Mouse (Mus musculus) lung, embryonic 14.5 days (tissue): ENCODE results near the gene Alkbh2. TPM values are rescaled to one million over a fixed set of nuclear protein-coding genes. Genes with fewer than 3 reads are reported as not detected.

Source experiments
- ATAC-seq: fragments of 200-750 bp; cut with Nextera tagmentation; 2 replicates; pipeline ENCODE4 v1.8.0; 2017; ENCODE audit warnings: mild to moderate bottlenecking, moderate TSS enrichment, moderate library complexity; ENCODE audit not compliant: insufficient read depth
- DNase-seq: peaks from one replicate; pipeline ENCODE4 v3.0.0-alpha.2; 2015
- H3K27ac ChIP-seq: fragments of 300-500 bp; sonication (generic); 2 replicates; pipeline ENCODE4 v1.5.1; 2014; ENCODE audit warnings: low read depth, mild to moderate bottlenecking, moderate library complexity
- H3K27me3 ChIP-seq: fragments of 300-500 bp; sonication (generic); 2 replicates; pipeline ENCODE4 v1.6.1; 2014; ENCODE audit warnings: low read length, control low read depth; ENCODE audit not compliant: insufficient read depth
- H3K36me3 ChIP-seq: fragments of 300-500 bp; sonication (generic); 2 replicates; pipeline ENCODE4 v1.6.1; 2014; ENCODE audit warnings: control low read depth; ENCODE audit not compliant: insufficient read depth
- H3K4me1 ChIP-seq: fragments of 300-500 bp; sonication (generic); 2 replicates; pipeline ENCODE4 v1.6.1; 2014; ENCODE audit warnings: antibody characterized with exemption, control low read depth; ENCODE audit not compliant: insufficient read depth
- H3K4me2 ChIP-seq: fragments of 300-500 bp; sonication (generic); 2 replicates; pipeline ENCODE4 v1.6.1; 2014; ENCODE audit warnings: mild to moderate bottlenecking
- H3K4me3 ChIP-seq: fragments of 300-500 bp; sonication (generic); 2 replicates; pipeline ENCODE4 v1.5.1; 2014; ENCODE audit warnings: low read depth, low read length
- H3K9ac ChIP-seq: fragments of 300-500 bp; sonication (generic); 2 replicates; pipeline ENCODE4 v1.6.1; 2014
- H3K9me3 ChIP-seq: fragments of 300-500 bp; sonication (generic); 2 replicates; pipeline ENCODE4 v1.6.1; 2016; ENCODE audit warnings: low read depth, low read length, control low read depth
- CTCF ChIP-seq: IDR thresholded peaks from 2 replicates; pipeline ENCODE4 v1.5.1; 2016; ENCODE audit warnings: antibody characterized with exemption, low read depth
- WGBS: fragments of 180-500 bp; shearing (Covaris S2); extraction: QIAGEN DNeasy Blood & Tissue Kit; methylation state at CpG from one replicate; pipeline ENCODE4 v1.1.7; 2014; 5-methylcytosine and 5-hydroxymethylcytosine counted together
- polyA plus RNA-seq: library from polyadenylated mRNA; unstranded; fragments of >200 nt; fragmentation: Nextera tagmentation; extraction: Ambion mirVana; gene quantifications from 2 replicates; pipeline ENCODE4 v1.2.1, GENCODE M21; 2014

The Alkbh2 gene
- polyA plus RNA-seq: 8.9 and 11.3 TPM in 2 replicates

DNA sequence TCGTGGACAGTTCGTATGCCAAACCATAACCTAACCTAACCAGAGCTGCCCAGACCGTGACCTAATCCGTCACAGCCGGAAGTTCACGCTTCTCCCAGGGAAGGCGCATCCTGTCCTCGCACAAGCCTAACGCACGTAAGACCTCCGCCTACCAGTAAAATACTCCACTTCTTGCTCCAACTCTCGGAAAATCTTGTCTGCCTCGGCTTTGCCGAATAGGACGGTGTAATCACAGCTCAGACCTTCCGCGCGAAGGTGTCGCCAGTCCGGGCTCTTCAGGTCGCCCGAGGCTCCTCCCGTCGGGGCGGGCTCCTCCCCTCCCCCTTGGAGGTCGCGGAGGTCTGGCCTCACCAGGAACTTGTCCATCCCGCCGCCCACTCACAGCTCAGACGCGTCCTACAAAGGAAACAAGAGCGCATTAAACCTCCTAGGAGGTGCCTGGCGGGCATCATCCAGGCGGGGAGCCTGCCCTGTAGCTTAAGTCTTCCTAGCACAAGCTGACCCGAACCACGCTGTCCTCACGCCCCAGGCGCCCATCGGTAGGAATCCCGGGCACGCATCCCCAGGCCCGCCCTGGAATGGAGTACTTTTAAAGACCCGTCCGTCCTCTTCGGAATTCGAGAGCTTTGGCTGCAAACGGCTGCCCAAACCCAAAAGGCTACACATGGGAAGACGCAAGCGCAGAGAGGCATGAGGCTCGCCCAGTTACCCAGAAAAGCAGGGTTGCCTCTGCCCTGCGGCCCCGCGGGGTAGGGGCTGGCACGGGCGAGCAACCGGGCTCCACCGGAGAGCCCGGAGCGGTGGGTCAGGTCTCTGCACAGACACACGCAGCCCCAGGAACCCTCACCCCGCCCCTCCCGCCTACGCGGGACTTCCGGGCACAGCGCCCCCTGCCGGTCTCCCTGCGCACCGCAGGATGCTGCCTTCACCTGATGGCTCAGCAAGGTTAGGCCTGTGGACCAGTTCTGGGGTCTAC lies at the start of gene Alkbh2:
Gene Alkbh2 (minus strand): TSS at position 845 of the 976 bp plus-strand sequence.
- WGBS: under 1% methylated on average over 69 of the region's 69 CpGs
- H3K27ac ChIP-seq: peak within 1 kb of the TSS; percentile 88
- peak; percentile 90 for DNase-seq
- TF ChIP-seq CTCF: peak; percentile 97
- H3K36me3 ChIP-seq: peaks cover 17% of the 10 kb centered on the region
- no peaks in the 10 kb centered on the region for H3K9me3 ChIP-seq
- H3K4me2 ChIP-seq: peak within 1 kb of the TSS; percentile 97
- H3K4me3 ChIP-seq: peak within 1 kb of the TSS; percentile 51
- H3K9ac ChIP-seq: peak within 1 kb of the TSS; percentile 63
- peak; percentile 11; the same call in 1 of the 2 replicates for ATAC-seq
- H3K4me1 ChIP-seq: no peaks in the 10 kb centered on the region
- no peaks in the 10 kb centered on the region for H3K27me3 ChIP-seq

DNA sequence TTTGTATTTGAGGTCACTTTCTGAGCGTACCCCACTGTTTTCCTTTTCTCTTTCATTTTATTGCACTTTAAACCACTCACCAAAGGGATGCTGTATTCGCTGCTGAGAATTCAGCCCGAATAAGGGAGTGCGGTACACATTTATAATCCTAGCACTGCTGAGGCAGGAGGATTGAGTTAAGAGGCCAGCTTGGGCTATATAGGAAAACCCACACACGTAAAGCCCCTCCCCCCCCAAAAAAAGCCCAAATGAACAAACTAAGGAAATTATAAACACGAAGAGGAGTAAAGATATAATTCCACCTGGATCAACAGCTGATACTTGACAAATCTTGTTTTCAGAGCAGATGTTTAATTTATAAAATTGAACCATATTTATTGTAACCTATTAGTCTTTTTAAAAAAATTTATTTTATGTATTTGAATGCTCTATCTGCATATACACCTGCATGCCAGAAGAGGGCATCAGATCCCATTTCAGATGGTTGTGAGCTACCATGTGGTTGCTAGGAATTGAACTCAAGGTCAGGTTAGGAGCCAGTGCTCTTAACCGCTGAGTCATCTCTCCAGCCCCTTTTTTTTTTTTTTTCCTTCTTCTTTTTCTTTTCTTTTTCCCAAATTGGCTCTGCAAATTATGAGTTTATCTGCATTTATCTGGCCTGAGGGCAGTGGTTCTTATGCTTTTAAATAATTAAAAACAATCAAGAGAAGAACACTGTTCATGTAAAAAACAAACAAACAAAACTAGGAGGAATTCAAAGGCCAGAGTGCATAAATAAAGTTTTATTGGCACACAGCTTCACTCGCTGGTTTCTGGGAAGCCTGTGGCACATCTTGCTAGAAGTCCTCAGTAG lies 48.8 kb upstream of the Alkbh2 start:
- Histone ChIP-seq H3K9me3 (no peaks in the 10 kb centered on the region), H3K4me2 (peak overlapping the region; percentile 91), H3K27me3 (no peaks in the 10 kb centered on the region), H3K4me1 (no peaks in the 10 kb centered on the region), H3K36me3 (no peaks in the 10 kb centered on the region), H3K4me3 (peak overlapping the region; percentile 52; the same call in 1 of the 2 replicates), H3K9ac (no peak overlapping the region), H3K27ac (no peak overlapping the region)
- WGBS: 64% methylated on average over 8 of the region's 8 CpGs
- no peak for DNase-seq
- ATAC-seq: no peak
- TF ChIP-seq CTCF: peak; percentile 37

DNA sequence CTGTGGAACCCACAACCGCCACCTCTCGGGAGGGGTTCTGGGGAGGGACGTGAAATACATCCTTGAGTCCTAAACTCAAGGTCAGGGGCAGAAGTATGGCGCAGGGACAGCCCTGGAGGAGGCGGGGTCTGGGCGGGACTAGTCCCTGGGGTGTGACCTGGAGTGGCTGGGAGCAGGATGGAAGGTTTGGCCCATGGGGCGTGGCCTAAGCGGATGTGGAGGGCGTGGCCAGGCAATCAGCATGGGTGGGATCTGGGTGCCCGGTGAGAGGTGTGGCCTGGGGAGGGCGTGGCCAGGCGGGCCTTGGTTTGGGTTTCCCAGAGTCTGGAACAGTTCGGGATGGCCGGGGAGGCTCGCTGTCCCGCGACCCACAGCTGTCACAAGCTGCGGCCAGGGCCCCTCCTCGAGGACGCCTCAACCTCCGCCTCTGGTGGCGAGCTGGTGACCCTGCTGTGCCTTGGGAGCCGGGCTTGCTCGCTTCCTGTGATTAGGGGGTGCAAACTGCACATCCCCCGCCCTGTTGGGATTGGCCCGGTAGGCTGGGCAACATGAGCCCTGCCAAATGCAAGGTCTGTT lies 47.7 kb upstream of the Alkbh2 start:
- under 1% methylated on average over 25 of the region's 26 CpGs for WGBS
- H3K4me2 ChIP-seq: peak overlapping the region; percentile 91
- peak overlapping the region; percentile 52 for H3K4me3 ChIP-seq

DNA sequence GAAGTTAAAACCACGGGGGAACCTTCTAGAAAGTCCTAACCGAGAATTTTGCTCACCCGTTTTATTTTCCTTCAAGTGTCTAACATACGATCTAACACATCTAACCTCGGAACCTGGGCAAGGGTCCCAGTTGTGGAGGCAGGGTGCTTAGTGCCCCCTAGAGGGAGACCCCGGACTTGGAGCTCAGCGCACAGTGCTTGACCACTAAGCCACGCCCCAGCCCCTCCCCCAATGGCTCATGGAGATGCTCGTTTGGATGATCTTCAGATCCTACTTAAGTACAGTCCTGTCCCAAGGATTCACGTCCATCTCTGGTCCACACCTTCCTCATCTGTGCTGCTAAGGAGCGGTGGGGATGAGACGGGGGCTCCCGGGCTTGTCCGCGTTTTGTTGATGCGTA lies 46.6 kb upstream of the Alkbh2 start:
- TF ChIP-seq CTCF: peak; percentile 63
- Histone ChIP-seq H3K9me3 (no peaks in the 10 kb centered on the region), H3K4me1 (no peaks in the 10 kb centered on the region), H3K27me3 (no peaks in the 10 kb centered on the region), H3K27ac (no peak overlapping the region), H3K4me2 (peak overlapping the region; percentile 91), H3K36me3 (no peaks in the 10 kb centered on the region), H3K9ac (no peak overlapping the region), H3K4me3 (no peak overlapping the region)
- 13% methylated on average over 16 of the region's 16 CpGs for WGBS
- ATAC-seq (no peak), DNase-seq (peak; percentile 83)

More for the DNA sequence above, 47.7 kb upstream of the Alkbh2 start:
- Histone ChIP-seq H3K27me3 (no peaks in the 10 kb centered on the region), H3K9ac (peak overlapping the region; percentile 53), H3K9me3 (no peaks in the 10 kb centered on the region), H3K4me1 (no peaks in the 10 kb centered on the region), H3K27ac (peak overlapping the region; percentile 65; the same call in 1 of the 2 replicates), H3K36me3 (no peaks in the 10 kb centered on the region)
- peak; percentile 98 for DNase-seq
- TF ChIP-seq CTCF: no peak
- peak; percentile 96 for ATAC-seq

DNA sequence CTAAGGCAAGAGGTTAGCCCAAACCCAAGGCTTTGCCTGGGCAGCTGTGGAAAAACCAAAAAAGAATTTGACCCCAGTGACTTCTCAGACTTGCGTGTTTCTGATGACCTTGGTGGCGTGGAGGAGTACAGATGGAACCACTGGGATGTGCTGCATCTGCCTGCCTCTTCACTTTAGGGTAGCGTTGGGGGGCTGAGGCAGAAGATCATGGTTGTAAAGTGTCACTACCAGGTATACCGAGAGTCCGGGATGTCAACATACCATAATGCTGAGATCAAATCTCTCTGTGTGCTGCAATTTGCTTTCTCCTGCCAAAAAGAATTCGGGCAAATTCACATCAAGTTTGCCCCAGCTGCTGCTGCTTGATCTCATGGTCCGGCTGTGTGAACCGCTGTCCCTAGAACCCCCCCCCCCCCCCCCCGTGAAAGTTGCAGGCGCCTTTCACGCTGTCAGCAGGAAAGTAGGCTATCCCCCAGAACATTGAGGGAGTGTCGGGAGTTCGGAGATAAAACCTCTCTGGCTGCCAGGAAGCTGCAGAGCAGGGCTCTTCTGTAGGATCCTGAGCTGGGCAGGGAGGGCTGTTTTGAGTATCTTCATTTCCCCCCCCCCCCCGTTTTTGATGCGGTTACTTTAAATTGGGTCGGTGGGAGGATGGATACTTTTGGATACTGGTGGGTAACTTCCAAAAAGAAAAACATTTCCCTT lies 46.0 kb upstream of the Alkbh2 start:
- Histone ChIP-seq H3K4me3 (no peak overlapping the region), H3K4me1 (no peaks in the 10 kb centered on the region), H3K27me3 (no peaks in the 10 kb centered on the region), H3K9ac (no peak overlapping the region), H3K36me3 (no peaks in the 10 kb centered on the region), H3K4me2 (peak overlapping the region; percentile 91), H3K9me3 (no peaks in the 10 kb centered on the region), H3K27ac (no peak overlapping the region)
- WGBS: 20% methylated on average over 15 of the region's 16 CpGs
- no peak for TF ChIP-seq CTCF
- DNase-seq: peak; percentile 33
- no peak for ATAC-seq

DNA sequence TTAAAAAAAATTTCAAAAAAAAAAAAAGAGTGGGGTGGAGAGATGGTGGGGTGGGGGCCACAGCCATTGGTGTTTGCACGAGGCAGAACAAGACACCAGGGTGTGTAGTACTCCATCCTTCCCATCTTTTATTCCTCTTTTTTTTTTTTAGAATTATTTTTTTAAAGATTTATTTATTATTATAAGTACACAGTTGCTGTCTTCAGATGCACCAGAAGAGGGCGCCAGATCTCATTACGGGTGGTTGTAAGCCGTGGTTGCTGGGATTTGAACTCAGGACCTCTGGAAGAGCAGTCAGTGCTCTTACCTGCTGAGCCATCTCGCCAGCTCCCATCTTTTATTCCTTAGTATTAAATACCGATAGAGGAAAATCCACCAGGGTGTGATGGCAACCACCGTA lies 45.4 kb upstream of the Alkbh2 start:
- Histone ChIP-seq H3K4me3 (no peak overlapping the region), H3K9ac (no peak overlapping the region), H3K4me2 (no peak overlapping the region), H3K4me1 (no peaks in the 10 kb centered on the region), H3K36me3 (no peaks in the 10 kb centered on the region), H3K9me3 (no peaks in the 10 kb centered on the region), H3K27me3 (no peaks in the 10 kb centered on the region), H3K27ac (no peak overlapping the region)
- 71% methylated on average over 7 of the region's 7 CpGs for WGBS
- DNase-seq (no peak), ATAC-seq (no peak)
- peak; percentile 38; the same call in 1 of the 2 replicates for TF ChIP-seq CTCF
